Mouse (Mus musculus) 3T3-L1 (cell line): ENCODE results near the gene Fuz.

Experiments
- DNase-seq: peaks from one replicate; pipeline ENCODE4 v3.0.0-alpha.2; 2015; ENCODE audit warnings: low read depth, low spot score

Fuz gene

DNA sequence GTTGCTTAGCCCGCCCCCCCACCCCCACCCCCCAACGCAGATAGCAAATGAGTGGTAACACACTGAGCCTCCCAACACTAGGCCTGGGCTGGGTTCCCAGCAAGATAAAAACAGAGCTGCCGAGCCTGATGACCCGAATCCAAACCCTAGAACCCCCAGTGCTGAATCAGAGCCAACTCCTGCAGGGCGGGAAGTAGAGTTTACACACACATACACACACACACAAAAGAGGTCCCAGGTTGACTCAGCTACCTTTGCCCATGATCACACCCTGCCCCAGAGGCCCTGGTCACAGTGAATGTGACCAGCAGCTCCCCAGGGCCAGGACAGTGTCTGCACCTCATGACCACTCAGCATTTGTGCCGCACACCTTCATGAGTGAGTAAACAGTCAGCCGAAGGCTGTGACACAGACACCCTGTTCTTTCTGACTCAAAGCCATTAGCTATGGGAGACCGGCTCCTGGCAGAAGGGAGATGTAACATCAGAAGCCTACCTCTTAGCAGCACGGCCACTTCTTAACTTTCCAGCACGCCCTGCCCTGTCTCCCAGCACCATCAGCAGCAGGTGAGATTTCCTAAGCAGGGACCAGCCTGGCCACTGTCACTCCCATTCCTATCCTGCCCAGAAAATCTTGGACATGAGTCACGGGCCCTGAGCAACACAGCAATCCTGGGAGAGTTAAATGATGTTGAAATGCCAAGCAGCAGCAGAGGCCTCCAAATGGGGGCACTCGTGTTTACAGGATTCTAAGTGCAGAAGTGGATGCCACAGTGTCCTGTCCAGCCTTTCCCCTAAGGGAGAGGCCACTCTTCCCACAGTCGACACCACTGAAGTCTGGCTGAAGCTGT is 7.4 kb upstream of the Fuz start:
- DNase-seq: peak; percentile 65

DNA sequence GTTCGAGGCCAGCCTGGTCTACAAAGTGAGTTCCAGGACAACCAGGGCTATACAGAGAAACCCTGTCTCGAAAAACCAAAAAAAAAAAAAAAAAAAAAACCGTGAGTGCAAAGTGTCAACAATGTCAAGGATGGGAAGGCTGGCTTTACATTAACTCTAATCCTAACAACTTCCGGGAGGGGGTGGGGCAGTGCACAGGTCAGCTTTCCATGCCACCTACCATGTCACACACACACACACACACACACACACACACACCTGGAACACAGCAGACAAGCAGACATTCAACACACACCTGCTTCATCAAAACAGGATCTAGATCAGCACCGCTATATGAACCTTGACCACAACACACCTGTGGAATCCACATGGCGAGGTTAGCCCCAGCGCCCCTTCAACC is 5.7 kb upstream of the Fuz start:
- no peak for DNase-seq

DNA sequence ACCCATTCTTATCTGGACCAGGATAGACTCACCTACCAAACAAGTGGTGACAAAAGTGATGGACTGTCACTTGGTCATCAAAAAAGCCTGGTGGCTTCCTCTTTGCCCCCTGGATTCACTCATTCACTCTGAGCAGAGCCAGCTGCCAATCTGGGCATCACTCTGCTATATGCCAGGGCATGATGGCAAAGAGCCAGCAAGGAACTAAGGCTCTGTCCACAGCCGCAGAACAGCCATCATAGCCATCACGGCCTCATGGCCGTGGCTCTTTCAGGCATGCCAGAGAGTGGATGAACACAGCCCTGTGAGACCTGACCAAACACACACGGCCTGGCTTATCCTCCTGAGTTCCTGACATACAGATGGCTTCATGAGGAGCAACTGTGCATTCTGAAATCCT is 5.1 kb upstream of the Fuz start:
- DNase-seq: no peak

DNA sequence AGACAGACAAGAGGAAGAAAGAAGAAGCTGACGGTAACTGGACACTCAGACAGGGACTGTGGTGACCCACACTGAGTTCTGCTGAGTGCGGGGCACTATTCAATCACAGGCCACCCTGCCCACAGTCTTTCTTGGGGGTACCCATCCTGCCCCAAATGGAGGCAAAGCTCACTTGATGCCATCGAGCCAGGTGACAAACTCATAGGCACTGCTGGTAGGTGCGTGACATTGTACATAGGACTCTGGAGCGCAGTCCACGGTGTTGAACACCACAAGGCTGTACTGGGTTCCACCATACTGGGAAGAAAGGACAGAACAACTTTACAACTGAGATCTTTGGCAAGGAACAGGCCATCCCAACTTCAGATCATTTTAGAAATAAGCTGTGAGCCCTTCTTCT is 4.3 kb upstream of the Fuz start:
- DNase-seq: no peak

DNA sequence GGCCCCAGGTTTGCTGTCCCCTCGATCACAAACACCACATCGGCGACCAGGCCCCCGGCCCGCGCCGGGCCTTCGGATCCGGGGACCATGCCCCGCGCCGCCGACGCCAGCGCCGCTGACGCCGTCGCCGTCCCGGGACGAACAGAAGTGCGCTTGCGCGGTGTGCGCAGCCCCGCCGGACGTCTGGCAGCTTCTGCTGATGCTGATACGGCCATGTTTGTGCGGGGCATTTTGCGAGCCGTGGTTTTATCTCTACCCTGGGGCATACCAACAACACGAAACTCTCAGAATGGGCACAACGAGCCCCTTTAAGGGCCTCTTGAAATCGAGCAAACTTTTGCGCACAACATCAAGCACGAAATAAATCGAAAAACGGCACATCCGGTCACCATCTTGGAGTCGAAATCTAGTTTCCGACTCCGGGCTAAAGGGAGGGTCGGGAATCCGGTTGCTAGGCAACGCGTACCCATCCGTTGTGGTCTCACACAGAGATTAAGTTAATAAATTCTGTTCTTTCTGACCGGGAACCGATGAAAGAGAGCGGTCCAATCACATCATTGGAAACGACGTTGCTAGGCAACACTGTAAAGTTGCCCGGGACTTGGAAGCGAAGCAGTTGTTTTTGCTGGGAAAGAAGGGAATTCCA is 3.5 kb upstream of the Fuz start, which contains the start of gene Med25:
Med25 (minus strand) TSS at position 437 of the 646 bp plus-strand sequence.
- peak; percentile 96 for DNase-seq

DNA sequence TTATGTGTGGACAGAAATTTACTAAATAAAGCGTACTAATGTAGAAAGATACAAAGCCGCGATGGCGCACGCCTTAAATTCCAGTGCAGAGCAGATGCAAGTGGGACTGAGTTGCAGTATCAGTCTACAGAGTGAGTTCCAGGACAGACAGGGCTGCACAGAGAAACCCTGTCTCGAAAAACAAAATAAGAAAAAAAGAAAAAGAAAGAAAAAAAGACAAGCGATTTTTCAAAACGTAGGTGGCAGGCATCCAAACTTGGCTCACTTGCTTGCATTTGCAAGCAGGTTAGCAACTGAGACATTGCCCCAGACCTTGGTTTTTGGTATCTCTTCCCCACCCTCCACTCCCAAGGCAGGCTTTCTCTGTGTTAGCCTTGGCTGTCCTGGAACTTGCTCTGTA is 2.7 kb upstream of the Fuz start:
- DNase-seq: peak; percentile 41

DNA sequence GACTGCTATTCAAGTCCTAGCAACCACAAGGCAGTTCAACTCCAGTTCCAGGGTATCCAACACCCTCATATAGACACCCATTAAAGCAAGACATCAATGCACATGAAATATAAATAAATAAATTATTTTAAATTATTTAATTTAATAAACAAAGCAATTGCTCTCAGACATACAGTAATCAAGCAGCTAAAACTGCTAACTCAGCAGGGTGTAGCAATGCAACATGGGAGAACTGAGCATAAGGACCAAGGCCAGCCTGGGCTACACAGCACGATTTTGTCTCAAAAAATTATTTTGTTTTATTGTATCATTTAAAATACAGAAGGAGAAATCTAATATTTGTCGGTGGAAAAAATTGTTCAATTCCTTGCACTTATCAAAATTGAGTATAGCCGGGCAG is 1.7 kb upstream of the Fuz start:
- no peak for DNase-seq

DNA sequence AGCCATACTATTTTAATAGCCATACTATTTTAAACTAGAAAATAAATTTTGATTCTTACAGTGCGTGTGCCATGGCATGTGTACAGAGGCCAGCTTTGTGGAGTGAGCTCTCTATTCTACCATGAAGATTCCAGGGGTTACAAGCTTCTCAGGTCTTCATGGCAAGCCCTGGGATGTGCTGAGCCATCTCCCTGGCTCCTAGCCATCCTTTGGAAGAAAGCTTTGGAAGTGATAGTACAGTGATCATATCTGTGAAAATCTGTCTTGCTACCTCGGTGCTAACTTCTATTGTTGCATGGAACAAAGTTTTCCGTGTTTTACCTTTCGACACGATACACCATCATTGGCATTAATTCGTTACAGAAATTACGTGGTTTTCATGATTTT is 680 bp upstream of the Fuz start:
- no peak for DNase-seq

DNA sequence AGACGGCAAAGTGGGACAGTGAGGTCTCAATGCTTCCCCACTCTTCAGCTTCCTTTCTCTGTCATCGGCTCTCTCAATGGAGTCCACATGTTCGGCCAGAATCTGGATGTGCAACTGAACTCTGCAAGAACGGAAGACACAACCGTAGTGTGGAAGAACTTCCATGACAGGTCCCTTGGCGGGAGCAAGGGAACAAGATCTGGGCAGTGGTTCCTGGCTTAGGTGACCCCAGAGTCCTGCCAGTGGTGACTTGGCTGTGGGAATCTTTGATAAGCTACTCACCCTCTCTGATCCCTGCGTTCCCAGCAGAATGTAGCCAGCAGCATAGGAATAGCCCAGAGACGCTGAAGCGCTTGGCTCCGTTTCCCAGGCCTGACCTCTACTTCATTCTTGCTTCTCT is 620 bp downstream of the Fuz start:
- peak; percentile 20 for DNase-seq

DNA sequence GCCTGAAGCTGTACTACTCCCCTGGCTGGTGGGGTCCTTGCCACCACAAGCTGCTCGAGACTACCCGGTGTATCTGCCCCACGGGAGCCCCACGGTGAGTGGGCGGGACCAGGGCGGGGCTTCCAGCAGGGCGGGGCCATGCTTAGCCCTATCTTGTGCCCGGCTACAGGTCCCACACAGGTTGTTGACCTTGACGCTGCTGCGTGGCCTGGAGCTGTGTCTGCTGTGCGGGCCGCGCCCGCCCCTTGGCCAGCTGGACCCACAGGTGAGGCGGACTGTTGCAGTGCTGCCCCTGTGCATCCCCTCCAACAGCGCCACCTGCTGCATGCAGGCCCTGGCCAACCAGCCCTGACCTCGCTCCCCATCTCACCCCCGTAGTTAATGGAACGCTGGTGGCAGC is 2.7 kb downstream of the Fuz start:
- DNase-seq: no peak

DNA sequence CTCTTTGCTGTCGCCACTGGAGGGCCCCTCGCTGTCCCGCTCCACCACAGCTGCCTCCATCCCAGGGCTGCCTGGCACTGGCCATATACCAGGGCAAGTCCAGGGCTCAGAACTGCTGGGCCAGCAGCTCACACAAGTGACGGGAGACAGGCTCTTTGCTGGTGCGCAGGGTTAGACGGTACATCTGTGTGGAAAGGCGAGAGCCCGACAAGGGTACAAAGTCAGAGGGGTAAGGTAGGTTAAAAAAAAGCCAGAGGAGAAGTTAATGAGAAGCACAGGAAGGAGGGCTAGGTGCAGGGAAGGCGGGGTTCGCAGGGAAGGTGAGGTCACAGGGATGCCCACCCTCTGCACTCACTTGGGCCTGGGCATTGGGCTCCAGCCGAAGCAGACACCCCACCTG is 4.8 kb downstream of the Fuz start:
- DNase-seq: no peak

DNA sequence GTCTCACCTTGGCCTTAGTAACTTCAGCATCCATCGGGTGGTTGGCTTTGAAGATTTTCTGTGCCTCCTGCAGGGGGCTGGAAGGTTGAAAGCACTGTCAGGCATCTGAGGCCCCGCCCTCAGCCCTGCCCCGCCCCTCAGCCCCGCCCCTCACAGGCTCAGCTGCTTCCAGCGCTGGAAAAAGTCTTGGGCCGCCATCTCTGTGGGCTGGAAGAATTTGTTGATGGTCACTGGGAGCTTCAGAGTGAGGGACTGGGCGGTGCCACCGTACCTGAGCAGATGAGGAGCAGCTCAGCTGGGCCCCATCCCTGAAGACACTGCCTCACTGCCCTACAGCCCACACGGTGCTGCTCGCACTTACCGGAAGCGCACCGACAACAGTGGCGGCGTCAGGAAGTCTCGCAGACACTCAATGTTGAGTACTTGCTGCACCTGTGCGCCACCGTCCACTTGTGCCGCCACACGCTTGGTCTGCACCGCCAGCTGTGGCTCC is 5.4 kb downstream of the Fuz start:
- peak; percentile 38 for DNase-seq

DNA sequence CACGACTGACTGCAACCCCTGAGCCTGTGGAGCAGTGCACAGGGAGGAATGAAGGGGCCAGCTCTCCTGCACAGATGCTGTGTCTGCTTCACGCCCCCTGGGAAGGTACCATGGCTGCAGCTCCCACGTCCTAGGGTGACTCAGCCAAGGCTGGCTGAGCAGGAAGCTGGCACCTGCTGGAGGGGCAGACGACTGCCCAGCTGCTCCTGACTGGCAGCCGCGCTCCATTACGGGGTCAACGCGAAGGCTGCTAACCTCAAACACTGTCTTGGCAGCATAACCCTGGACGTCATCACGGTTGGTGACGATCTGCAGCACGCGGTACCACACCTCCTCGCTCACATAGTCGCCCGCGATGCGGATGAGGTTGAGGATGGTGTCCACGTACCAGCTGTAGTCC is 9.6 kb downstream of the Fuz start:
- no peak for DNase-seq

DNA sequence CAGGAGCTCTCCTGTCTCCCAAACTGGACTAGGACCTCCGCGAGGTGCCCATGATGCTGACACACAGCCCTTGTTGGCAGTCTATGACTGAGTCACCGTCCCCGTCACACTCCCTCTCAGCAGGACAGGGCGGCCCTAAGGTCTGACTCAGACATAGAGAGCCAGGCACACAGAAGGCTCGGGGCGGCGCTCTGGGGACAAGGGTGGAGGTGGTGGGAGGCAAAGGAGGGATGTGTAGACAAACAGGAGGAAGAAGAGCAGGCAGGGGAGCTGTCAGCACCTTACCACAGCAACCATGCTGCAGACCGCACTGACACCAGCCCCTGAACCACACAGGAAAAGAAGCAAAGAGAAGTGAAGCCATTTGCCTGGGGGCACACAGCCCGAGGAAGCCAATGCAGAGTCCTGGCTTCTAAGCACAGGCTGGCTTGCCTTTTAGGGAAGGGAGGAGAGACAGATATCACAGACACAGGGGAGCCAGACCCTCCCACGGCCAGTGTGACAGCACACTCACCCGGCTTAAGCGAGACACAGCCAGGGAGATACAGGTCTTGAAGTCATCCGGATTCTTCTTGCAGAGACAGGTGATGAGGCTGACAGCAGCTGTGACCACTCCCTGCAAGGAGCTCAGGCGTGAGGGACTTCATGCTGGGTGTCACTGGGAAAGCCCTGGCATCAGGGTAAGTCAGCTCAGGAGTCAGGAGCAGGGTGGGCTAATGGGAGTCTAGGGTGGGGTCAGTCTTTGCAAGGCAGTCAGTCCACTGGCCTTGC is 13.0 kb downstream of the Fuz start:
- DNase-seq: peak; percentile 80

DNA sequence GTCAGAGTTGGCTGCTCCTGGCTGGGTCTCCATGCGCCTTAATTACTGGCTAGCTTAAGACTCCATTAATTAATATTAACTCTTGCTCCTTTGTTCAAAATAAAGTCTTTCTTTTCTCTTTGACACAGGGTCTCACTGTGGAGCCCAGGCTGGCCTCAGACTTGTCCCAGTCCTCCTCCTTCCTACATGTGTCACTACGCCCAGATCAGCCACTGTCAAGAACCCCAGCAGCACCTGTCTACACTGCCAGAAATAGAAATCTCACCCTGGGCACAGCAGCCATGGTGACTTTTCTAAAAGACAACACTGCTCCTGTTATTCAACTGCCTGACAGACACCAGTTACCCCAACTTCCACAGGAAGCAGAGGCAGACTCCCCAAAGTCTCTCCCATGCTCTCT is 18.5 kb downstream of the Fuz start:
- no peak for DNase-seq

DNA sequence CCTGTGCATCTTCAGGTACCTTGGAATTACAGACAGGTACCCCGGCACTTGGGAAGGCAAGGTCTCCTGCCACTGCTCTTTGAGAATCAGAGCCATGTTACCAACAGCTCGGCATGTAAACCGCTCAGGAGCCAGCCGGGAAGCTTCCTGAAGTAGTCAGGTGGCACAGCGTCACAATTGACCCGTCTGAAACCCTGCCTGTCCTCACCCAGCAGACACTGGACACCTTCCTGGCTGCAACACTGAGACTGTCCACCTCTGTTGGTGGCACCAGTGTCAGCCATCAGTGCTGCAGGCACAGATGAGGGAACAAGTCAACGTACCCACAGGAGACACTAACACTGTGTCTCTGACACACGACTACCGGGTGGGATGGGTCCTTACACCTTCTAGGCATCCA is 19.4 kb downstream of the Fuz start:
- no peak for DNase-seq

DNA sequence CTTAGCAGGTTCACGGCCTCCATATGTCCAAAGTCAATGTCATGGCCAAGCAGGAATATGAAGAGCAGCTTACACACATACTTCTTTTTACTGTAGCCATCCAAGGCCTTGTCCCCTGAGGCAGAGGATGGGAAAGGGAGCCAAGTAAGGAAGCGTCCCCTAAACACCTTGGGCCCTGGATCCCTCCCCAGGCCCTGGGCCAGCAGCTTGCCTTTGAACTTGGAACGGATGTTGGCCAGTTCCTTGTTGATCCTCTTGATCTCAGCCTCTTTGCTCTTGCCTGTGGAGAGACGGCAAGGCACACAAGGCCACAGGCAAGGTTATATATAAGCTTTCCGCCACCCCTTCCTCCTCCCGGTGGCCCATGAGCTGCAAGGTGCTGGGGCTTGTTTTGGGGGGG is 20.3 kb downstream of the Fuz start:
- no peak for DNase-seq

DNA sequence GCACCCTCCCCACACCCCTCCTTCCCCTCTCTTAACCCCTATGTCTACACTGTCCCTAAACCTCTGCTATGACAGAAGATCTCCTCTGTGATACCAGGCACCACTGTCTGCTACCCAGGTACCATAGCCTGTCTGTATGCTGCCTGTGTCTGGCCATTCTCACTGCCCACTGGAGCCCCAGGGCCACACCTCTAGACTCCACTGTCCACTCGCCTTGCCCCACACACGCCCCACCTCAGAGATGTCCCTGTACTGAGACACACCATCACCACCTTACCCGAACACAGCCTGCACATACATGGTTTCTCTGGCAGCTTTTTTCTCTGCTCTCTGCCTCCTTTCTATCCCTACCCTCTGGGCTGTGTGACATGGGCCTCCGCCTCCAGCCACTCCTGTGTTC is 21.0 kb downstream of the Fuz start:
- no peak for DNase-seq

DNA sequence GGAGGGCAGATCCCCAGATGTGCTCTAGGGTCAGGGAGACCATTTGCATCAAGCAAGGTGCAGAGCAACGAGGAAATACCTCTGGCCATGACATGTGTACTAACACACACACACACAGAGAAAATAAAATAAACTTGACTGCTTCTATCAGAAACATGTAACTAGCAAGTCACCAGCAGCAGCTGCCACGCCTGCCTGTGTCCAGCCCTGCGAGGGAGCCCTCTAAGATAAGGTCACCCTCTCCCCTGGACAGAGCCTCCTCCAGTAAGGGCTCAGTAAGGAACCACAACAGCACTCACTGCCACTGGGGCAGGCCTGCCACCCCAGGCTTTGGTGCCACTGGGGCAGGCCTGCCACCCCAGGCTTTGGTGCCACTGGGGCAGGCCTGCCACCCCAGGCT is 22.3 kb downstream of the Fuz start:
- no peak for DNase-seq

DNA sequence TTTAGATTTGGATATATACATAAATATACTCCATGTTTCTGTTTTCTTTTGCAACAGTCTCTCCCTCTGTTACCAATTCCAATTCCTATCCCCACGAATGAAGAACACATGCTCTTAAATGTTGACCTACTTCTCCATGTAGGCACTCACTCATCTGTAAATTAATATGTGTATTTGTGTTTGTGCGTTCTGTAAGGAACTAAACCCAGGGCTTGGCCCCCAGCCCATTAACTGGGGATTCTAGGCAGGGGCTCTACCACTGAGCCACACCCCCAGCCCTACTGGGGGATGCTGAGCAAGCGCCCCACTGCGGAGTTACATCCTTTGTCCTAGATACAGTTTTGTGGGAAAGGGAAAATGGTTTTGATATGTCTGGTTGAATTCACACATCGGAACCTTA is 23.2 kb downstream of the Fuz start:
- no peak for DNase-seq

DNA sequence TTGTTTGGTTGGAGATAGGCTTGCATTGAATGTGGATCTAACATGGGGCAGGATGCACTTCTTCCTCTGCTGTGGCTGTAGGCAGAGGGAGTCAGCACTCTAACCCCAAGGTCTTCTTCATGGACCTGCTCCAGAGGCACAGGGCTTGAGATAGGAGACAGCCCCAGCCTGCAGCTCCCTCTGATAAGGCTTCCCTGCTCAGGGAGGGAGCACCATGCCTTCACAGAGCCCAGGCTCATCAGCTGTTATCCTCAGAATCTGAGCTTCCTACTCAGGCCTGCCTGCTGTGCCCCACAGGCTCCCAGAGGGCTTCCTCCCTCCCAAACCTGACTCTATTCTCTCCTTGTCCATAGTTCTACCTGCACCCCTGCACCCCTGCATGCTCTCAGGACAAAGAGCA is 26.7 kb downstream of the Fuz start:
- DNase-seq: no peak

DNA sequence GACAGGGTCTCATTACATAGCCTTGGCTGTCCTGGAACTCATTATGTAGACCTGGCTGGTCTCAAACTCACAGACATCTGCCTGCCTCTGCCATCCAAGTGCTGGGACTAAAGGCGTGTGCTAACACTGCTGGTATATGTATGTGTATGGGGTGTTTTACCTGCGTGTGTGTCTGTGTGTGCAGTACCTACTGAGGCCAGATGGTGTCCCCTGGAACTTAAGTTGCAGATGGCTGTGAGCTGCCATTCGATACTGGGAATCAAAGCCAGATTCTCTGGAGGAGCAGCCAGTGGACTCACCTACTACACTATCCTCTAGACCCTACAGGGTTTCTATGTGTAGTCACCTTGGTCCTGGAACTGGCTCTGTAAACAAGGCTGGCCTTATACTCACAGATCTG is 29.6 kb downstream of the Fuz start:
- DNase-seq: peak; percentile 57

DNA sequence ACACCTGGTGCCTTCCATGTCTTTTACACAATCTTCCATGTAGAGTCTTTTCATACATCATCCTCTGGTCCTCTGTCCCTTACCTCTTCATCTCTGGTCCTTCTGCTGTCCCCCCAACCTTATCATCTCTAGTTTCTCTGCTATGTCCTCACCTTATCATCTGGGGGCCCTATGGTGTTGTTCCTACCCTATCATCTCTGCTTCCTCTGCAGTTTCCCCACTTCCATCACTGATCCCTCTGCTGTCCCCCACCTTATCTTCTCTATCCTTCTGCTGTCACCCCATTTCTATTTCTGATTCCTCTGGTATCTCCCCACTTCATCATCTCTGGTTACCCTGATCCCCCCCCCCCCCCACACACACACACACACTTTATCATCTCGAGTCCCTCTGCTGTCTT is 32.7 kb downstream of the Fuz start:
- no peak for DNase-seq
